Mouse (Mus musculus) adrenal gland, adult 18-20 months (tissue): ENCODE results near the gene Acox3. TPM values are rescaled to one million over a fixed set of nuclear protein-coding genes. Genes with fewer than 3 reads are reported as not detected.

ENCODE experiments used
- DNase-seq, 2 experiments: peaks; one replicate each; pipeline ENCODE4 v3.0.0; 2021 to 2022; ENCODE audit warnings: low spot score in 2 of 2
- total RNA-seq, 2 experiments: library from RNA; stranded (reverse); gene quantifications; 1 replicate in 1 of 2; 2 replicates in 1 of 2; pipeline ENCODE4 v1.2.3; 2021

The Acox3 gene
- total RNA-seq, 2 experiments from 2014 or later, result 51.0 to 53.6 TPM

- no peak for DNase-seq
Measured at GRCm38 (mm10) chr5:35644082-35644481, 61.2 kb downstream of the Acox3 start.

DNA sequence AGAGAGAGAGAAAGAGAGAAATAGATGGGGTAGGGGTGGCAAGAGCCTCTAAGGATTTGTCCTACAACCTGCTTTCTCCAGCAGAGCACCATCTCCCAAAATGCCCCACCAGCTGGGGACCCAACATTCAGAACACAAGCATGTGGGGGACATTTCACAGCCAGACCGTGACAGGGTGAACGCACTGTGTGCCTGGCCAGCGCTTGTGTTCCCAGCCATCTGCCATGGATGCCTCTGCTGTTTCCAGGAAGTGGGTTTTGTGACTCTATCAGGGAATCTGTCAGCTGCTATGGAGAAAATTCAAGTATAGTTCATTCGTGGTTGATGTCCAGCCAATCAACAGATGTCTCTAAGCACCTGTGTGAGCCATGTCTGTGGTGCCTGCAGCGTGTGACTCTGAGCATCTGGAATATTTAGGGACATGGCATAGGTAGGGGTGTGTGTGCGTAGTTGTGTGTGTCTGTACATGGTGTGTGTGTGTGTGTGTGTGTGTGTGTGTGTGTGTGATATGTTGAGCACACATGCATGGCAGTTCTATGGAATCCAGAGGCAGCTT lies 63.2 kb downstream of the Acox3 start:
- no peak for DNase-seq

DNA sequence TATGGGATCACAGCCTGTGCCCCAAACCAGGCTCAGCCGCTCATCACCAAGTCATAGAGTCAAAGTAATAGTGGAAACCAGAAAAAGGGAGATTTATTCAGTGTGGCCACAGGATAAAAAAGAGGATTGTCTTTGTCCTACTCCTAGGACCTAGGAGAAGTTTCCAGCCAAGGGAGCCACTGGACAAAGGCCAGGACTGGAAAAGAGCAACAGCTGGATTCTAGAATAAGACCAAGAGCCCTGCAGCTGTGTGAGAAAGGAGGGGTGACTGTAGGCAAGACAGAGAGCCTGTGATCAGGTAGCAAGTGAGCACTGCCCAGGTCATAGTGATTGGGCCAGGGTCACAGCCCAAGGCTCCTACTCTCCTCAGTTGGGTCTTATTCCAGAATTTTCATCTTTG lies 64.1 kb downstream of the Acox3 start:
- no peak for DNase-seq

DNA sequence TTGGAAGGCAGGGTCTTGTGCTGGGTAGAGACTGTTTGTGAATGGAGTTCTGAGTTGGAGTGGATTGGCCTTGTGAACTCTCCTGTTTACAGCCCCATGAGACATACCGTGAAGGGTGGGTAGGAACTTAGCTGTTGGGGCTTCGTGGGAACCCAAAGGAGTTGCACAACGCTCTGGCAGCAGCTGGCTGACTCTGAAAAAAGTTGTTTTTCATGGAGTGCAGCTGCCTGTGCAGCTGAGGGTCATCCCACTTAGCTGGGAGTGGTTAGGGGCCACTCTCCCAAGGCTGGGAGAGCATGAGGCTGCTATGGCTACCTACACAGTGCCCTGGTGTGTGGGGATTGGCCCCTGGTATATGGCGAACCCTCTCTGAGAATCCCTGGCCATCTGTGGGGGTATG lies 64.7 kb downstream of the Acox3 start:
- no peak for DNase-seq

GRCm38 (mm10) chr5:35648230-35648629 lies 65.4 kb downstream of the Acox3 start:
- no peak for DNase-seq

DNA sequence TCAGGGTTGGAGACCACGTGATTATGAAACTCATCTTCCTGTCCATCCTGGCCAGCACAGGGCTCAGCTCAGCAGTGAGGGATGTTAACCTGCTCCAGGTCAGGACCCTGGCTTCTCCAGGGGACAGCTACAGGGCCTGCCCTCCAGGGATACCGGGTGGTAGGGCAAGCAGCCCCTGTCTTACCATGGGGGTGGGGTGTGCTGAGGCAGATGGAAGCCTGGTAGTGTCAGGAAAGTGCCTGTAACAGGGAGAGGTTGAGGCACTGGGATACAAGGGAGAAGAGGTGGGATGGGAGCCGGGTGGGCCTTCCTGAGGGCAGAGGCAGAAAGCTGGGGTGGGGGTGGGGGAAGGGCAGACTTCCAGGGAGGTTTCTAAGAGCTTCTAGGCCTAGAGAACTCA lies 69.5 kb downstream of the Acox3 start:
- no peak for DNase-seq

GRCm38 (mm10) chr5:35652872-35653271 lies 70.0 kb downstream of the Acox3 start:
- DNase-seq, result no peak

- no peak for DNase-seq
Measured at GRCm38 (mm10) chr5:35653743-35654395, 71.0 kb downstream of the Acox3 start.

GRCm38 (mm10) chr5:35655753-35656485 lies 73.1 kb downstream of the Acox3 start:
- no peak for DNase-seq

GRCm38 (mm10) chr5:35659503-35659902 lies 76.7 kb downstream of the Acox3 start:
- no peak for DNase-seq

GRCm38 (mm10) chr5:35661210-35661609 lies 78.4 kb downstream of the Acox3 start:
- DNase-seq, result no peak

DNA sequence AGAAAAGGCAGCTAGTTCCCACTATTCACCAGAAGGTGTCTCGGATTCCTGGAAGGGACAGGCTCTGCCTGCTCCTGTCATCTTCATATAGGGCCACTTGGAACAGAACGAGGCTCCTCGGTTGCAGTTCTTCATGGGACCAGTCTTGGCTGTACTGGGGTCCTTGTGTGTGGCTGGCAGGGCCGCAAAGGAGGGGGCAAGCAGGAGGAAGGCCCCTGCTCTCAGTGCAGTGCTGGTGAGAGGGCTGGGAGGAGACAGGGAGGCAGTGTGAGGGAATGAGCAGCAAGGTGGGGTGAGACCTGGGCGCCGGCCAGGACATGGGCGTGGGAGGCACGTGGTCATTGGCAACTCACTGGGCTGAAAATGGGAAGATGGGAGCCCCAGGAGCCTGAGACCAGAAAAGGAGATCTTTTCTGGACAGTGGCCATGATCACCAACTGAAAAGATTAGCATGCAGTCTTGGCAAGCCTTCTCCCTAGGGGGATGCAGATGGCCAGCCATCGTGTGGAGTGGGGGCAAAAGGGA lies 79.2 kb downstream of the Acox3 start:
- DNase-seq, result no peak

Other genes starting within 250 kb of the Acox3 start
- not detected for gene Hmx1, start 193.9 kb upstream of the Acox3 start, total RNA-seq
- gene Cpz, start 57.3 kb upstream of the Acox3 start, total RNA-seq, result 1 to 10 TPM in 1 of 2 experiments, under 1 TPM in 1; 0.35 to 1.1 TPM
- gene Trmt44, start 8.0 kb upstream of the Acox3 start, total RNA-seq, result 1 to 10 TPM; 7.1 to 7.7 TPM
- gene Htra3, start 96.7 kb downstream of the Acox3 start, total RNA-seq, result 10 to 100 TPM; 26.0 to 78.7 TPM
- 10 to 100 TPM; 25.5 to 26.1 TPM for gene Sh3tc1, start 156.9 kb downstream of the Acox3 start, total RNA-seq
- 1 to 10 TPM; 7.5 to 8.0 TPM for gene Ablim2, start 174.8 kb downstream of the Acox3 start, total RNA-seq